Mouse (Mus musculus) retina, embryonic 14.5 days (tissue): Measurements from ENCODE around the gene Olfr31.

ENCODE experiments used
- DNase-seq: peaks from one replicate; pipeline ENCODE4 v3.0.0-alpha.2; 2015; ENCODE audit warnings: low spot score

Olfr31 gene

GRCm38 (mm10) chr14:14322528-14322927 is at the start of gene Olfr31:
TSS of gene Olfr31 (plus strand) at chr14:14322828.
- DNase-seq = no peak

- DNase-seq = no peak
These were observed 28.2 kb upstream of the Olfr31 start for GRCm38 (mm10) chr14:14294426-14294825.

GRCm38 (mm10) chr14:14308938-14309337 is 13.7 kb upstream of the Olfr31 start:
- no peak for DNase-seq

- no peak for DNase-seq
These were observed 13.2 kb upstream of the Olfr31 start for GRCm38 (mm10) chr14:14309416-14309815.

GRCm38 (mm10) chr14:14345113-14345871 is 22.7 kb downstream of the Olfr31 start:
- peak; percentile 91 for DNase-seq

DNA sequence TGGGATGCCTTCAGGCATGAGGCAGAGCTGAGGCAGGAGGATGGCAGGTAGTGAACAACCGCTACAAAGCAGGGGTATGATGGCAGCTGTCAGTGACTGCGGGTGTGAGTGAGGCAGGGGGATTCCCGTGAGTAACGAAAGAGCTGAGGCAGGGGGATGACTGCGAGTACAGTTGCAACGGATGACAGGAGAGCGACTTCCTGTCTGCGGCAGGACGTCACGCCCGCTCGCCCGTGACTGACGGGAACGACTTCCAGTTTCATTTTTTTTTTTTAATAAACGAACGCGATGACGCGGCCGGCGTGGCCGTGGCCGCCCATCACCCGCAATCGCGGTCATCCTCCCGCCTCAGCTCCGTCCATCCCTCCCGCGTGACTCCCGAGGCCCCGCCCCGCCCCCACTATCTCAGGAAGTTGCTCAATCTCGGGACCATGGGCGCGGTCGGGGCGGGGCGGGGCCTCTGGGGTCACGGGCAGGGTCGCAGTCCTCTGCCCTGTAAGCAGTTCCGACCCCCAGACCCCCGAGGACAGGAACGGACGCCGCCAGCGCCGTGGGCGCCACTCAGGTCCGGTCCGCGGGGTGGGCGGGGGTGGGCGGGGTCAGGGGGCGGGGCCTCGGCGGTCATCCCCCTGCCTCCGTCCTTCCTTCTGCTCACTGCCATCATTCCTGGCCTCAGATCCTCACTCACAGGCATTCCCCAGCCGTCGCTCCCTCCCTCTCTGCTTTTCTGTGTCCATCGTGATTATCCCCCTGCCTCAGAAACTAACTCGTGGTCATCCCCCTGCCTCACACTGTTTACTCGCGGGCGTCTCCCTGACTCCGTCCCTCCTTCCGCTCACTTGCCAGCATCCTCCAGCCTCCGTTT is 23.6 kb downstream of the Olfr31 start, which contains the start of gene Il3ra:
Il3ra (plus strand) TSS at position 328 of the 865 bp plus-strand sequence.
- peak; percentile 78 for DNase-seq

DNA sequence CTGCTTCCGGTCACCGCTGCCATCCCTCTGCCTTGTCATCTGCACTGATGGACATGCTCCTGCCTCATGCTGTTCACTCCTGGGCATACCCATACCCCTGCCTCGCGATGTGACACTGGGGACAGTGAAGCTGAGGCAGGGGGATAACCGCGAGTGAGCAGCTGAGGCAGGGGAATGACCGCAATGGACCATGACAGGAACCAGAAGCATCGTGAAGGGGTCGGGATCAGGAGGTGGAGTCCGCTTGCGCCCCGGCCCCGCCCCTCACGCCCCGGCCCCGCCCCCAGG is 24.1 kb downstream of the Olfr31 start:
- DNase-seq = no peak

GRCm38 (mm10) chr14:14347151-14347835 is 24.7 kb downstream of the Olfr31 start:
- DNase-seq = peak; percentile 53

DNA sequence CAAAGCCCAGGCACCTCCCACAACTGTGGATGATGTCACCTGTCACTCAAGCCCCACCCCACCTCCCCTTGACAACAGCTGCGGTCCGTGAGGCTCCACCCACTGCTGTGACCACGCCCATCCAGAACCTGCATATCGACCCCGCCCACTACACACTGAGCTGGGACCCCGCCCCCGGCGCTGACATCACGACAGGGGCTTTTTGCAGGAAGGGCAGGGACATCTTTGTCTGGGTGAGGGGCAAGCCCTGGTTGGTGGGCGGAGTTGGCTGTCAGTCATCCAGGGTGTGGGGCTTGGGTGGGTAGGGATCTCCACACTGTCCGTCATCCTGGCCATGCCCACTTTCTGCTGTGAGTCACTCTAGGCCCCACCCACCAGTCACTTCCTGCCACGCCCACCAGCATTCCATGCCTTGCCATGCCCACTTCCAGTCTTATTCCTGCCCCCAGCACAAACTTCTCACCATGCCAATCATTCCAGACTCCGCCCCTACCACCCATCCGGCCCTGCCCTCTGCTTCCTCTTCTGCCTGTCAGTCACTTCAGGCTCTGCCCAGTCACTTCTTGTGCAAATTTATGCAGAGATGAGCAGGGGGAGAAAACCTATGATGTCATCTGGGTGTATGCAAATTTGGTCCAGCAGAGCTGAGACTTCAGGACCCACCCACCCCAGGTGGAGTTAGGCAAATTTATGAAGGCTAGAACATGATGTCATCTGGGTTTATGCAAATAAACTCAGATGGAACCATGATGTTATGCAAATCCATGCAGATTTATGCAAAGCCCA is 25.4 kb downstream of the Olfr31 start:
- DNase-seq = peak; percentile 25

DNA sequence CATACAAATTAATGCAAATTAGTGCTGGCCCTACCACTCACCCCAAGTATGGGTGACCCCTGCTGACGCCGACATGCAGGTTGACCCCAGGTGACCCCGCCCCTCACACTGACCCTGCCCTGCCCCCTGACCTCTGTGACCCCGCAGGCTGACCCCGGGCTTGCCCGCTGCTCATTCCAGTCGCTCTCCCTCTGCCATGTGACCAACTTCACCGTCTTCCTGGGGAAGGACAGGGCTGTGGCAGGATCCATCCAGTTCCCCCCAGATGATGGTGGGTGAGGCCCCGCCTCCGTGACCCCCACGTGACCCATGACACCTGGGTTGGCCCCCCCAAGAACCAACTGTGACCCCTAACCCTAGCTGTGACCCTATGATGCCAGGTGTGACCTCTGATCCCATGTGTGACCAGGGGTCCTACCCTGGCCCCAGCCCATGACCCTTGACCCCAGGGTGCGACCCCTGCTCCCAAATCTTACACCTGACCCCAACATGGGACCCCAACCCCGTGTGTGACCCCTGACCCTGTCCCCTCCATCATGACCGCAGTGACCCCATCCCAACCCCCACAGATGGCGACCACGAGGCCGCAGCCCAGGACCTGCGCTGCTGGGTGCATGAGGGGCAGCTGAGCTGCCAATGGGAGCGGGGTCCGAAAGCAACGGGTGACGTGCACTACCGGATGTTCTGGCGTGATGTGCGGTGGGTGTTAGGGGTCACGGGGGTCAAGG is 26.2 kb downstream of the Olfr31 start:
- DNase-seq = no peak

- peak; percentile 19 for DNase-seq
These were observed 27.0 kb downstream of the Olfr31 start for GRCm38 (mm10) chr14:14349485-14350262.

DNA sequence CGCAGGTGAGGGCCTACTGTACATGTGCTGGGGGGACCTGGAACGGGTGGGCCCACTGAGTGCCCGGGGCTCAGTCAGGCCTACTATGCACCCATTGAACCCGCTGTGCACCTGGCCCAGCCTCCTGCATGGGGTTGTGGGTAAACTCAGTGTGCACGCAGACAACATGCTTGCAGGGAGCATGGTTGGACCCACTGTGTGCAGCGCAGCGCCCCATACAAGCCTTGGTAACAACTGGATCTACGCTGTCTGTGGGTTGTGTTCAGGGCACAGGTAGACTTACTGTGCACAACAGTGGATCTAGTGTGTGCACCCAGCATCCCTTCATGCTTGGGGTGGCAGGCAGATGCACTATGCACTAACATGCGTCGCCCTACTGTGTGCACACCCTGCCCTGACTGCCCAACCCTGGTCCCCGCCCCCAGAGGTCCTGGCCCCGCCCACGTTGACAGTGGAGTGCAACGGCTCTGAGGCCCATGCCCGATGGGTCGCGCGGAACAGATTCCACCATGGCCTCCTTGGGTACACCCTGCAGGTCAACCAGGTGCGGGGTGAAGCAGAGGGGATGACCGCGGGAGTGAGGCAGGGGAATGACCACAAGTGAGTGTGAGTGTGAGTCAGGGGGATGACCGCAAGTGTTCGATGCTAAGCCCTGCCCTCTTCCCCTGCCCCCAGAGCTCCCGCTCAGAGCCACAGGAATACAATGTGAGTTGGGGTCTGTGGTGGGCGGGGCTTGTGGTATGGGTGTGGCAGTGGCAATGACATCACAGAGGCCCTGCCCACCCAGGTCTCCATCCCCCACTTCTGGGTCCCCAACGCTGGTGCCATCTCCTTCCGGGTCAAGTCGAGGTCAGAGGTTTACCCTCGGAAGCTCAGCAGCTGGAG is 27.9 kb downstream of the Olfr31 start:
- no peak for DNase-seq

GRCm38 (mm10) chr14:14351148-14351455 is 28.5 kb downstream of the Olfr31 start:
- DNase-seq = no peak

- no peak for DNase-seq
These were observed 29.3 kb downstream of the Olfr31 start for GRCm38 (mm10) chr14:14351721-14352590.

- DNase-seq = peak; percentile 35
These were observed 30.0 kb downstream of the Olfr31 start for GRCm38 (mm10) chr14:14352606-14353005.

- peak; percentile 22 for DNase-seq
These were observed 30.6 kb downstream of the Olfr31 start for GRCm38 (mm10) chr14:14353081-14353732.

DNA sequence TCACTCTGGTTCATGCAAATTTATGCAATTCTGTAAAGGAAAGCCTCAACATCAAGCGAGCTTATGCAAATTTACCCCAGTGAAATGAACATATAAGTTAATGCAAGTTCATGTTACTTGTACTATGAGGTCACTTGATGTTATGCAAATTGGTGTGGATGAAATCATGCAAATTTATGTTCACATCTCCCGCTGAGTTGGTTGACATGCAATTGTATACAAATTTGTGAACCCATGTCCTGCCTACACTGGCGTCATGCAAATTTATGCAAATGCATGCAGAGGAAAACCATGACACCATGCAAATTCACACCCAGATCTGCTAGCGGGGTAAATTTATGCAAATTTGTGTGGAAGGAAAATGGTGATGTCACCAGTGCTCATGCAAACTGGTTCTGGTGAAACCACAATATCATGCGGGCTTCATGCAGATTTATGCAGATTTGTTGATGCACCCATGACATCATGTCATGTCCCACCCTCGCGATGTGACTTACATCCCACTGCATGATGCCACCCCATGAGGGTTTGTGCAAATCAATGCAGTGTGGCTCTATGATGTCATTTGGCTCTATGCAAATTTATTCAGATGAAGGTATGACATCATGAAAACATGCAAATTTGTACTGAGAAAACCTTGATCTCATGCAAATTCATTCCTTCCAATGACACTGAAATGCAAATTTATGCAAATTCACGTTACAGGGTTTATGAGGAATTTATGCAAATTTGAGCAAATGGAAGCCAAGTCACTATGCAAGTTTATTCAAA is 31.3 kb downstream of the Olfr31 start:
- DNase-seq = no peak
